Mouse (Mus musculus) bone marrow, adult 2 months (tissue): ENCODE data around the gene Atp2b4.

ENCODE experiments used
- CTCF ChIP-seq: fragments of 200-500 bp; IDR thresholded peaks from 2 replicates; pipeline ENCODE4 v1.5.1; 2011; ENCODE audit warnings: low read length, control low read depth; ENCODE audit not compliant: control insufficient read depth, insufficient read depth
- POLR2A ChIP-seq: fragments of 200-500 bp; IDR thresholded peaks from 2 replicates; pipeline ENCODE4 v1.6.1; 2011; ENCODE audit warnings: low read depth, mild to moderate bottlenecking, control low read depth, low read length, borderline replicate concordance; ENCODE audit not compliant: control insufficient read depth

- TF ChIP-seq CTCF (no peak), POLR2A (no peak)
These were observed 50.9 kb downstream of the Atp2b4 start for GRCm38 (mm10) chr1:133749954-133750353.
